Mouse (Mus musculus) cerebellum, adult 2 months (tissue): ENCODE results near the gene Schip1.

ENCODE experiments used
- CTCF ChIP-seq: fragments of 200-500 bp; IDR thresholded peaks from 2 replicates; pipeline ENCODE4 v1.5.1; 2011; ENCODE audit warnings: low read depth, mild to moderate bottlenecking, control low read depth, low read length, moderate library complexity, borderline replicate concordance; ENCODE audit not compliant: insufficient read depth
- POLR2A ChIP-seq: fragments of 200-500 bp; IDR thresholded peaks from 2 replicates; pipeline ENCODE4 v1.6.1; 2011; ENCODE audit warnings: low read length, control low read depth, borderline replicate concordance; ENCODE audit not compliant: insufficient read depth

DNA sequence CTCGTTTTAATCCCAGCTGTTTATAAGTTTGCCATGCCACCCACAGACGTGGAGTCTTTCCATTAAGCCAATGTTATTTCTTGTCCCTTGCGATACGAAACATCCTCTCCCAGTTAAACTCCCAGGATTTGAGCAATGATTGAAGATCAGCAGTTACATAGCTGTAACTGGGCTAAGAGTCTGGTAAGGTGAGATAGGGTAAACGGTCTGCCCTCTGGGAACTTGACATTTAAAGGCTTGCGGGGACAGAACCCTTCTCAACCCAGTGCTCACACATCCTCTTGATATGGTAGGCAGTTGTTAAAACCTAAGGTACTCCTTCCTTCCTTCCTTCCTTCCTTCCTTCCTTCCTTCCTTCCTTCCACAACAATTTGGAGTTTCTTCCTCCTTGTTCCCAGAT, 431.9 kb downstream of the Schip1 start:
- no peak for TF ChIP-seq POLR2A
- no peak for TF ChIP-seq CTCF
